Mouse (Mus musculus) spleen, postnatal 36 days (tissue): ENCODE results near the gene Igll1.

Experiments
- DNase-seq, 2 experiments: peaks; one replicate each; pipeline ENCODE4 v3.0.0; 2022; ENCODE audit warnings: low spot score in 2 of 2, mixed read lengths in 1 of 2

The Igll1 gene

DNA sequence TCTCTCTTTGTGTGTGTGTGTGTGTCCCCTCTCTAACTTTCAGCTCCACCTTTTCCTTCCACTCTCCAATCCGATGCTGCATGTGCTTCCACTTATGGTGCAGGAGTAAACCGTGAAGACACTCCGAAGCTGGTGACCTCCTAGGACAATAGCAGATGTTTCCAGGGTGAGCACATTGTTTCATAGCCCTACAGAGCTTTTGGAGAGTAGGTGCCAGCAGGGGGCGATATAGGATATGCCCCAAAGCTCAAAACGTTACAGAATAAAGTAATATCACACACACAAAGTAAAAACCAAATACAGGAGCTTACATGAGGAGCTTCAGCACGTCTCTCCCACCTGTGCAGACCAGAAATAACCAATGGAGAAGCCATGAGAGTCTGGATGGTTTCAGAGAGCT, 8.9 kb downstream of the Igll1 start:
- DNase-seq: peak; percentile 40 to 54

DNA sequence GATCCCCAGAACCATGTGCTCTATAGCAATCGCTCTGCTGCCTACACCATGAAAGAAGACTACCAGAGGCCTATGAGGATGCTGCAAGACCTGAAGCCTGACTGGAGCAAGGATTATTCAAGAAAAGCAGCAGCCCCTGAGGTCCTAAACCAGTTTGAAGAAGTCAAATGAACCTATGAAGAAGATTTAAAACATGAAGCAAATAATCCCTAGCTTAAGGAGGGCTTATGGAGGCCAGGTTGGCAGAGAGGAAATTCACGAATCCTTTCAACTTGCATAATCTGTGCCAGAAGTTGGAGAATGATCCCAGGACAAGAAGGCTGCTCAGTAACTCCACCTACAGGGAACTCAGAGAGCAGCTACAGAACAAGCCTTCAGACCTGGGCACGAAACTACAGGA, 11.4 kb downstream of the Igll1 start:
- DNase-seq: no peak

DNA sequence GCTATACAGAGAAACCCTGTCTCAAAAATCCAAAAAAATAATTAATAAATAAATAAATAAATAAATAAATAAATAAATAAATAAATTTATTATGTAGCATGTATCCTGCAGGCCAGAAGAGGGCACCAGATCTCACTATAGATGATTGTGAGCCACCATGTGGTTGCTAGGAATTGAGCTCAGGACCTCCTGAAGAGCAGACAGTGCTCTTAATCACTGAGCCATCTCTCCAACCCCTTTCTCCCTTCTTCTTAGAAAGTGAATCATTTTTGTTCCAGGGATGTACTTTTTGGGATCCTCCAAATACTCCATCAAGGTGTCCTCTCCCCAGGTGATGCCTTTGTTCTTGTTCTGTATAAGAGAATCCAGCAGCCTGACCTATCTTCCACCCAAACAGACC, 14.6 kb downstream of the Igll1 start:
- no peak for DNase-seq

DNA sequence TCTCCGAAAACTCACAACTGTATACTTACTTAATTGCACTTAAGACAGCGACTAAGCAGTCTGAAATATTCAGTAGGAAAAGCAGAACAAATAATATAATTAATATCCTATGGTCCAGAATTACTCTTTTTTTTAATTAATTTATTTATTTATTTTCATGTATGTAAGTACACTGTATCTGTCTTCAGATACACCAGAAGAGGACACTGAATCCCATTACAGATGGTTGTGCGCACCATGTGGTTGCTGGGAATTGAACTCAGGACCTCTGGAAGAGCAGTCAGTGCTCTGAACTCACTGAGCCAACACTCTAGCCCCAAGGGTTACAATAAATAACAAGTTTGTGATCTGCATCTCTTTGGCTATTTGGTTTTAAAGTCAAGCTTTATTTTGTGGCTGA, 34.1 kb downstream of the Igll1 start:
- no peak for DNase-seq

DNA sequence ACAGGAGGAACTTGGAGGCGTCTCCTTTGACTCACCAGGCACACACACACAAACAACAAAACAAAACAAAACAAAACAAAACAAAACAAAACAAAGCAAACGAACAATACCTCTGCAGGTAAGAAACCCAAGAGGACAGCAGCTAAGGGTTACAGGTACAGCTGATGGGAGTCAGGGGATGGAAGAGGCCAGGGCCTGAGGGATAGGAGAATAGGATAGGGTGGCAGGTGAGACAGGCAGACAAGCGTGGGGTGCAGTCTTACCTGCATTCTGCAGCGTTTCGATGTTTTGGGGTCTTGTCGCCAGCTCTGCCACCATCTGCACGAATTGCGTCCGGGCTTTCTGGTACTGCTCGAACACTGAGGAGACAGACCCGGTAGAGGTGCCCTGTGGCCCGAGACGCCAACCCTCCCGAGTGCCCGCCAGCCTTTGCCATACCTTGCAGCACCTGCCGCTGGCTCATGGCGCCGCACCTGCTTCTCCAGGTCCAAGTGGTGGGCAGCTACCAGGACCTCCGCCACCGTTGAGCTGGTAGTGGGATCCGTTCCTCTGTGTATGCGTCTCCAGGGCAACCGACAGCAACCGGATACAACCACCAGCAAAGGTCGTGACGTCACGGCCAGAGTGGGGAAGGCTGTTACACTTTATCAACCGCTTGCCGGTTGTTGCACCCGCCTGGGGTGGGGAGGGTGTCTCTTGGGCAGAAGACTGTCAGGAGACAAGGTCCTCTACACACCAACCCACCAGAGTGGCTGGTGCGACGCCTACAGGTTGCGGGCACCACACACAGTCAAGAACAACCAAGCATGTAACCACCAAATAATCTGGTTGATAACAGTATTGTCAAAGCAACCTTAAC, 34.8 kb downstream of the Igll1 start, which contains the start of gene Spag6l:
Gene Spag6l (minus strand): TSS at position 700 of the 859 bp plus-strand sequence.
- DNase-seq: peak; percentile 66 to 67

DNA sequence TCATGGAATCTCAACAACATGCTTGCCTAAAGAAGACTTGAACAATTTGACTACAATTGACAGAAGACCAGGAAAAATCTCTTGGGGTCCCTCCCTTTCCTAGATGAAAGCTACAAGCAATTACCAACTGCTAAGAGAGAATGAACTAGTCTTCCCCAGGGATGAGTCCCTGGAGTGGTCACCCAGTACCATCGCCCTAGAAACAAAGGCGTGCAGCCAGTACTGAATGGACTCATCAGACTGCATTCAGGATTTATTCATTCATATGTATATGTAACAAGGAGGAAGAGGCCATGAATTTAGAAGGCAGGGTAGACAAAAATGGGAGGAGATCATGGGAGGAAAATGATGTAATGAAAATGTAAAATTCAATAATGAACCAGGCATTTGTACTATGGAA, 37.6 kb downstream of the Igll1 start:
- no peak for DNase-seq

DNA sequence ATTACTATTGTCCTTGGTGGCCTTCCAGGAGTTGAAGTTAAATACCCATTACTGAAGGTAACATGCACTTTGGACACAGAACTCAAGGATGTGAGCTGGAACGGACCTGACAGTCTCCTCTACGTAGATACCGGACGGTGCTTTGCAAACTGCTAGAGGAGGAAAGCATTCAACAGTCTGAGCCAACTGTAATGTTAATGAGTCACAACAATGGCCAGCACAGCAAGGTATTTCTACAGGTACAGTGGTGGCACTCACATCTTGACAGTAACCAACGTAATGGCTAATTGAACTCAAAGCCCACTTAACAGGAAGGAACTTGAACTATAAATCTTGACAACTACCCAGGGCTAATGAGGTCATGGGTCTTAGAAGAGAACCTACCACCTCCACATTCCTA, 38.3 kb downstream of the Igll1 start:
- no peak for DNase-seq
